ENCODE assay signal across 8 mouse cellular contexts in the genomic region with DNA sequence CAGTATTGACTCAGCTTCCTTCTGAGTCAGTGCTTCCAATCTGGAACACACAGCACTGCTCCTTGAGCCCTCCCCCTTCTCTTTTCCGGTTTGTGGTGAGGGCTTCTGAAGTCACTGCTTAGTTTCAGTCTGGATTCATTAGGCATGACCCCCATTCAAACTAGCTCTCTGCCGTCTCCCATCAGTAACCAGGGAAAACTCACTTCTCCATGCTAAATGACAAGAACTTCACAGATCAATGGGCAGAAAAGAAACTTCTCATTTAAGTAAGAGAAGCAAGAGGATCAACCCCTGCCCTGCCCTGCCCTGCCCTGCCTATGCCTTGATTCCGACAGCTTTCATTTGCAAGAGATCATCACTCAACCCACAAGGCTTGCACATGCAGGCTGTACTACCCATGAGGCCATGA.
DNase-seq lines count a peak whose midpoint lies in the region; ATAC-seq and TF ChIP-seq lines count a peak whose summit lies in the region.

No protein-coding gene starts in this region.

- no peak for TF ChIP-seq CTCF in kidney, postnatal 0 days (IDR thresholded peaks at IDR 0.05; ENCODE audit: low read depth)

- no peak for DNase-seq in heart, adult 8-10 months (ENCODE audit: low spot score)
- peak; percentile 64 to 65 for DNase-seq in spleen, postnatal 36 days (ENCODE audit: low spot score in 2 of 2)
- DNase-seq in spleen, postnatal 4 days (ENCODE audit: low spot score in 2 of 2) = no peak
- peak; percentile 85 for DNase-seq in kidney, postnatal 0 days (ENCODE audit: low spot score)
- peak; percentile 12 for DNase-seq in yolk sac, embryonic 10.5 days (ENCODE audit: low spot score)
- no peak for DNase-seq in left cerebral cortex, postnatal 25 days (ENCODE audit: low spot score in 2 of 2)
- no peak for DNase-seq in right cerebral cortex, postnatal 10 days (ENCODE audit: low spot score in 2 of 2)

- H3K4me2 ChIP-seq in heart, embryonic 13.5 days = no peak overlapping the region
- H3K4me2 ChIP-seq in kidney, postnatal 0 days (ENCODE audit: low read length) = no peak overlapping the region

- H3K27me3 ChIP-seq in heart, embryonic 13.5 days (replicated peaks) = no peaks in the 10 kb centered on the region
- no peaks in the 10 kb centered on the region for H3K27me3 ChIP-seq in kidney, postnatal 0 days (ENCODE audit: insufficient read depth, low read length)

- H3K9ac ChIP-seq in heart, embryonic 13.5 days = no peak overlapping the region
- no peak overlapping the region for H3K9ac ChIP-seq in kidney, postnatal 0 days (ENCODE audit: low read depth, low read length)

- WGBS in heart, embryonic 13.5 days = 40% methylated on average over 3 of the region's 3 CpGs
- 13% methylated on average over 3 of the region's 3 CpGs for WGBS in kidney, postnatal 0 days

- H3K9me3 ChIP-seq in heart, embryonic 13.5 days = no peaks in the 10 kb centered on the region
- no peaks in the 10 kb centered on the region for H3K9me3 ChIP-seq in kidney, postnatal 0 days (replicated peaks; ENCODE audit: low read length)

- H3K27ac ChIP-seq in heart, embryonic 13.5 days (replicated peaks) = peak overlapping the region; percentile 48; the same call in 1 of the 2 replicates
- H3K27ac ChIP-seq in kidney, postnatal 0 days = no peak overlapping the region

- no peaks in the 10 kb centered on the region for H3K36me3 ChIP-seq in heart, embryonic 13.5 days
- no peaks in the 10 kb centered on the region for H3K36me3 ChIP-seq in kidney, postnatal 0 days (ENCODE audit: insufficient read depth, low read length)

- intact Hi-C loops in left cerebral cortex, postnatal 25 days (cut with DNase I) = no loop called here

- H3K4me1 ChIP-seq in heart, embryonic 13.5 days = peaks cover 38% of the 10 kb centered on the region
- H3K4me1 ChIP-seq in kidney, postnatal 0 days (replicated peaks; ENCODE audit: insufficient read depth, low read length) = peaks cover 14% of the 10 kb centered on the region

- no peak overlapping the region for H3K4me3 ChIP-seq in heart, embryonic 13.5 days
- no peak overlapping the region for H3K4me3 ChIP-seq in kidney, postnatal 0 days (replicated peaks; ENCODE audit: low read depth, low read length)

- no peak for ATAC-seq in heart, embryonic 13.5 days (ENCODE audit: extremely low read depth, insufficient number of reproducible peaks, low FRiP score, low TSS enrichment)
- ATAC-seq in kidney, postnatal 0 days (replicated peaks; ENCODE audit: low FRiP score, low read depth) = peak; percentile 83; the same call in 1 of the 2 replicates

Comparison
In these comparisons a context has a peak if more than half of its experiments do, and no peak if none do; other contexts are left out.
1. DNase-seq: peak in spleen, postnatal 36 days (2 of 2), kidney, postnatal 0 days (single experiment) and yolk sac, embryonic 10.5 days (single experiment); none in heart, adult 8-10 months (single experiment), spleen, postnatal 4 days (0 of 2), left cerebral cortex, postnatal 25 days (0 of 2) and right cerebral cortex, postnatal 10 days (0 of 2).